Mouse (Mus musculus) monocyte, adult 5-6 weeks (primary cell): ENCODE results near the gene Atxn1l. TPM values are rescaled to one million over a fixed set of nuclear protein-coding genes. Genes with fewer than 3 reads are reported as not detected.

Experiments used
- ATAC-seq: fragments of 153-309, 156-312 bp; replicated peaks from 2 replicates; pipeline ENCODE4 v1.8.0; 2017; ENCODE audit warnings: mild to moderate bottlenecking; ENCODE audit not compliant: low TSS enrichment, insufficient number of reproducible peaks, severe bottlenecking, poor library complexity, low FRiP score
- total RNA-seq: library from RNA; stranded (forward); fragments of 200-1000, 200-491, 200-594 nt; gene quantifications from 3 replicates; pipeline ENCODE4 v1.2.3, GENCODE M21; 2017

Atxn1l gene
- total RNA-seq, 1 experiment from 2014 or later, result 20.6 TPM

GRCm38 (mm10) chr8:109738049-109738380 is 476 bp upstream of the Atxn1l start:
- no peak for ATAC-seq

DNA sequence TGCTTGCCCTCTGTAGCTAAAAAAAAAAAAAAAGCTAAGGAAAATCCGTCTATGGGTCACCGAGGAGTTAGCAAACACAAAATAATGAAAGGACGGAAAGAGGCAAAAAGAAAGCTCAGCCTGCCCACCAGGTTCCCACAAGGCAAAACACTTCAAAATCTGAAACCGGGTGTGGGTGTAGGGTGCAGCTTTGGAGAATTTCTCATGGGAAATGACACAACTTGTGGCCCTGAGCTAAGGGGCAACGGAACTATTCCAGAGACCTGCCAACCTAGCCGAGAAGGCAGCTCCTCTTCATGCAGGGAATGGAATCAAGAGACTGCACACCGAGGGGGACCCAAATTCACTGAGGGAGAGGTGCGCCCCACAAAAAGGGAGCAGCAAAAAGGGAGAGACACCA is 720 bp downstream of the Atxn1l start:
- ATAC-seq, result 0 out of 2 replicates have a peak, but pooled peaks have one; percentile 4

DNA sequence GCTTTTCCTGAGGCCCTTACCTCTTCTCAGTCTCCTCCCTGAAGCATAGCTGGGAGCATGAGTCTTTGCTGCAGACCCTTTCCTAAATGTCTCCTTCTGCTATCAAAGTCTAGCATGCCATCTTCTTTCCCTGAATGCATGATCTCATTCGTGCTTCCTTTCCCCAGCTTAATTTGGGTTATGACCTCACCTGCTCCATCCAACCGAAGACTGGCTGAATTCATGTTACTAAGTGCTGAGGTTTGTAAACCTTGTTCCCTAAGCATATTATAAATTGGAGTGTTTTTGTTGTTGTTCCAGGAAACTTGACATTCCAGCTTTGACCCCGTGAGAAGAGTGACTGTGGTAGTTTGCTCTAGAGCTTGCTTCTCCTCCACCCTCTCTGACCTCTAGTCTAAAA is 3.5 kb downstream of the Atxn1l start:
- ATAC-seq, result no peak

- ATAC-seq, result no peak
Observed at GRCm38 (mm10) chr8:109731012-109731411, 6.5 kb downstream of the Atxn1l start.

- ATAC-seq, result no peak
Observed at GRCm38 (mm10) chr8:109725106-109725505, 12.4 kb downstream of the Atxn1l start.

GRCm38 (mm10) chr8:109714961-109715360 is 22.6 kb downstream of the Atxn1l start:
- ATAC-seq, result no peak

- no peak for ATAC-seq
Observed at GRCm38 (mm10) chr8:109712521-109712920, 25.0 kb downstream of the Atxn1l start.

DNA sequence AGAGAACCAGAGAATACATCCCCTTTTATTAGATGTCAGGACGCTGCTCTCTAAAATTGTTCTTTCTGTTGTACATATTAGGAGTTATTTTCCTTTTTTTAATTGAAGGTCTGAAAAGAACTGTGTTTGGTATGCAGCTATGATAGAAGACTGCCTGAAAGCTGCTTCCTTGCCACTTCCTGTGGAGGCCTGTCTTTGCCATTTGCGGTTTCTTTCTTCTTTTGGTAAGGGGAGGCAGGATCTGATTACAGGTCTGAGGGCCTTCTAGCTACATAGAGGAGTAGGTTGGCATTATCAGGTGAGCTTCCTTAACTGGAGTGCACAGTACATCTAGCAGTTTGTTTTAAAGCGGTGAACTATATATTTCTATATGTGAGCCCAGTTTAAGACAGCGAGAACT is 29.6 kb downstream of the Atxn1l start:
- no peak for ATAC-seq

- peak; percentile 68 for ATAC-seq
Observed at GRCm38 (mm10) chr8:109706874-109707237, 30.7 kb downstream of the Atxn1l start.

DNA sequence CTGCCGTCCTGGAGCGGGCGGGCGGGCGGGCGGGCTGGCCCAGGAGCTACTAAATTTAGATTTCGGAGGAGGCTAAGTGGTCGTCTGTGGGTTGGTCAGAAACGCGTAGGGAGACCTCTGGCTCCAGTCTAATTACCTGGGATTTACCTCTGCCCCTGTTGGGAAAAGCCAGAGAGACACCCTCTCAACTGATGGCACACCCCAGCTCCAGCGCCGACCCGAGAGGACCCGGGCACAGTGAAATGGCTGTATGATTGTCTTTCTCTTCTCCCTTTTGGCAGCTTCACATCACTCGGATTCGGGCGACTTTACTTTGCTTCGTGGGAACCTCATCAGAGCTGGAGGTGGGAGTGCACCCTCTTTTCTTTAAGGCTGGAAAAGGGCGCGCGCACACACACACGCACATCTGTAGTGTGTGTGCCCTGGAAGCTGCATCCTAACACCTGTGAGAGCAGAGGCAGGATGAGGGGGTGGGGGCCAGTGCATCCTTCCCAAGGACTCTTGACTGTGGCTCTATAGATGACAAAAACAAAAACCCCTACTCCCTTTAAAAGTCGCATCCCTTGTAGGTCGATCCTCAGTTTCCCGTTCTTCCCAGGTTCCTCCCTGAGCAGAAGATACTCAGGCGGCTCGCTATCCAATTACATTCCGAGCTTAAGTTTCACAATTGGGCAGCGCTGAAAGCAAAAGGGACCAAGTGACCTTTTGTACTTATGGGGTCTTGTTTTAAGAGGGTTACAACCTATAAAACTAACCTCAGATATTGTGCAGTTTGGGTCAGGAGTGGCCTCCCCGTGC is 31.3 kb downstream of the Atxn1l start:
- ATAC-seq, result no peak

GRCm38 (mm10) chr8:109705320-109706075 is 32.0 kb downstream of the Atxn1l start, which contains the start of gene Zfp821:
Gene Zfp821, plus strand, starts transcription at chr8:109705546.
- peak; percentile 61 for ATAC-seq

GRCm38 (mm10) chr8:109704565-109705319 is 32.8 kb downstream of the Atxn1l start:
- ATAC-seq, result peak; percentile 36; the same call in 1 of the 2 replicates

DNA sequence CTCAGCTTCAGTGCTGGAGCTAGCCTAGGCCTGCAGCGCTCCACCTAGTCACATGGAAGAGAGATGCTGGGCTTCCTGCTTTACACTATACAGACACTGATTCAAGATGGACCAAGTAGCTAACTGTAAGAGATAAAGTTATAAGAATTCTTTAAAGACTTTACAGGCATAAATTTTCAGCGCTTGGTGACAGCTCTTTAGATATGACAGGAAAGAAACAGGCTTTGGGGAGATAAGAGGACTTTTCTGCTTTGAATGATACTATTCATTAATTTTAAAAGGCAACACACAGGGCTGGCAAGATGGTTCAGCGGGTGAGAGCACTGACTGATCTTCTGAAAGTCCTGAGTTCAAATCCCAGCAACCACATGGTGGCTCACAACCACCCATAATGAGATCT is 39.1 kb downstream of the Atxn1l start:
- ATAC-seq, result no peak

DNA sequence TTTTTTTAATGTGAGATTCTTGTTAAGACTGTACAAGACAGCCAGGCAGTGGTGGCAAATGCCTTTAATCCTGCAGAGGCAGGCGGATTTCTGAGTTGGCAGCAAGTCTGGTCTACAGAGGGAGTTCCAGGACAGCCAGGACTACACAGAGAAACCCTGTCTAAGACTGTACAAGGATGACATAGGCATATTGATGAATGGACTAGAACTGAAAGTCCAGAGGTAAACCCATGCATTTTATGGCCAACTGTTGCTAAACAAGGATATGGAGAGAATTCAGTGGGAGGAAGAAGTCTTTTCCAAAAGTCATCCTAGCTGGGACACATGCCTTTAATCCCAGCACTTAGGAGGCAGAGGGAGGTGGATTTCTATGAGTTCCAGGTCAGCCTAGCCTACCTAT is 39.8 kb downstream of the Atxn1l start:
- no peak for ATAC-seq

DNA sequence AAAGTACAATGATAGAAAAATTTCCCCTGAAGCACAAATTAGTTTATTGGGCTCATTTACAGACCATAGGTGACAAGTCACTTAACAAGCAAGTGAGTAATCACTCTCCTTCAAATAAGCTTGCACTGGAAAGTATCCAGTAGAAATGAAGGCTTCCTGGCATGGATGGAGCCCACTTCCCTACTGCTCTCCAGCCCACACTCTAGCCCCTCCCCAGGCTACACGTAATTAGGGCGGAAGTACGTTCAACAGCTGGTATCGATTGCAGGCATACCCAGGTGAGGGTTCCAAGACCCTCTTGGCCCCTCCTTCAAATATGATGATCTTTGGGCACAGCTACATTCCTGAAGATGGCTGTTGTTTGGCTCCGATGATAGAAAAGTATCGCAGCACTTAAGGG is 43.4 kb downstream of the Atxn1l start:
- ATAC-seq, result peak; percentile 18; the same call in 1 of the 2 replicates

- peak; percentile 97 for ATAC-seq
Observed at GRCm38 (mm10) chr8:109693146-109693900, 44.2 kb downstream of the Atxn1l start, which contains the start of gene Ist1. Gene Ist1, minus strand, starts transcription at chr8:109693260.

- ATAC-seq, result no peak
Observed at GRCm38 (mm10) chr8:109692443-109693145, 44.9 kb downstream of the Atxn1l start.

- no peak for ATAC-seq
Observed at GRCm38 (mm10) chr8:109691769-109692168, 45.8 kb downstream of the Atxn1l start.
